Mouse (Mus musculus) spleen, adult 2 months (tissue): ENCODE measurements around the gene Adck1.

ENCODE experiments used
- CTCF ChIP-seq: fragments of 200-500 bp; IDR thresholded peaks from 2 replicates; pipeline ENCODE4 v1.5.1; 2011; ENCODE audit warnings: mild to moderate bottlenecking, inconsistent platforms; ENCODE audit not compliant: insufficient read depth, insufficient read length, insufficient replicate concordance; ENCODE audit errors: extremely low read depth
- POLR2A ChIP-seq: fragments of 200-500 bp; IDR thresholded peaks from 2 replicates; pipeline ENCODE4 v1.6.1; 2011; ENCODE audit warnings: low read depth, low read length, inconsistent platforms

DNA sequence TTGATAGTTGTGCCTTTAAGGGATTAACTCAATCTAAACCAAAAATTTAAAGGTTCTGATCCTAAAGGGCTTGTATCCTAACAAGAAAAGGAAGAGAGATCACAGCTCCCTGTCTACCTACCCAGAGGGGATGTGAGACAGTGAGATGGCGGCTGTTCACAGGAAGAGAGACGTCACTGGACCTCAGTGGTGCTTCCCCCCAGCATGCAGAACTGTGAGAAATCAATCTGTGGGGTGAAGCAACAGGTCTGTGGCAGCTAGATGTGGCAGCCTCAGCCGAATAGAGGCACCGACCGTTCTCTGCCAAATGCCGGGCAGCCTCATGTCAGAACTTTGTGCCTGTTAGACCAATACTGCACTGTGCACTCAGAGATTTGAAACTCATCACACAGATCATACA is 106.4 kb downstream of the Adck1 start:
- TF ChIP-seq CTCF, result no peak
- no peak for TF ChIP-seq POLR2A
